Mouse (Mus musculus) myocyte (in vitro differentiated cells): ENCODE data around the gene Map2k2. TPM values are rescaled to one million over a fixed set of nuclear protein-coding genes. Genes with fewer than 3 reads are reported as not detected.

ENCODE experiments used
- H3K27me3 ChIP-seq: one replicate; pipeline ENCODE4 v1.6.1; 2011; ENCODE audit not compliant: control insufficient read depth, insufficient read depth, insufficient read length
- H3K36me3 ChIP-seq: one replicate; pipeline ENCODE4 v1.6.1; 2011; ENCODE audit not compliant: control insufficient read depth, insufficient read depth
- H3K4me2 ChIP-seq: one replicate; pipeline ENCODE4 v1.6.1; 2011; ENCODE audit warnings: low read depth, control low read depth
- H3K4me3 ChIP-seq: one replicate; pipeline ENCODE4 v1.5.1; 2011; ENCODE audit warnings: mild to moderate bottlenecking, control low read depth, moderate library complexity
- H3K79me2 ChIP-seq: one replicate; pipeline ENCODE4 v1.6.1; 2011; ENCODE audit not compliant: control insufficient read depth, insufficient read depth
- H3ac ChIP-seq: one replicate; pipeline ENCODE4 v1.6.1; 2011; ENCODE audit not compliant: control insufficient read depth, insufficient read length
- CEBPB ChIP-seq: IDR thresholded peaks from 2 replicates; pipeline ENCODE4 v1.6.1; 2011; ENCODE audit warnings: mild to moderate bottlenecking, moderate library complexity; ENCODE audit not compliant: poor library complexity, insufficient read depth, severe bottlenecking
- E2F4 ChIP-seq: IDR thresholded peaks from one replicate; pipeline ENCODE4 v1.6.1; 2011; ENCODE audit warnings: mild to moderate bottlenecking, control low read depth, moderate library complexity; ENCODE audit not compliant: insufficient read depth
- MAX ChIP-seq: IDR thresholded peaks from one replicate; pipeline ENCODE4 v1.6.1; 2011; ENCODE audit warnings: low read depth, mild to moderate bottlenecking, control low read depth
- MYOD1 ChIP-seq, 3 experiments: IDR thresholded peaks; one replicate each; pipeline ENCODE4 v1.6.1; 2011; ENCODE audit warnings: control low read depth in 2 of 3, low read depth in 2 of 3, mild to moderate bottlenecking in 2 of 3, moderate library complexity in 1 of 3; ENCODE audit not compliant: insufficient read length in 2 of 3, control insufficient read depth in 1 of 3
- MYOG ChIP-seq, 3 experiments: IDR thresholded peaks; one replicate each; pipeline ENCODE4 v1.6.1; 2011; ENCODE audit warnings: control low read depth in 2 of 3, low read depth in 2 of 3, mild to moderate bottlenecking in 2 of 3; ENCODE audit not compliant: insufficient read length in 2 of 3, control insufficient read depth in 1 of 3, insufficient read depth in 1 of 3
- POLR2A ChIP-seq: IDR thresholded peaks from one replicate; pipeline ENCODE4 v1.6.1; 2011; ENCODE audit warnings: low read depth, mild to moderate bottlenecking, control low read depth, moderate library complexity; ENCODE audit not compliant: insufficient read length
- POLR2AphosphoS2 ChIP-seq: IDR thresholded peaks from one replicate; pipeline ENCODE4 v1.6.1; 2011; ENCODE audit warnings: low read depth, control low read depth; ENCODE audit not compliant: insufficient read length
- REST ChIP-seq: IDR thresholded peaks from one replicate; pipeline ENCODE4 v1.6.1; 2011; ENCODE audit warnings: mild to moderate bottlenecking, control low read depth, moderate library complexity; ENCODE audit not compliant: insufficient read depth, insufficient read length
- SRF ChIP-seq: IDR thresholded peaks from one replicate; pipeline ENCODE4 v1.6.1; 2011; ENCODE audit warnings: low read depth; ENCODE audit not compliant: control insufficient read depth, insufficient read length
- TCF12 ChIP-seq: IDR thresholded peaks from one replicate; pipeline ENCODE4 v1.6.1; 2011; ENCODE audit warnings: mild to moderate bottlenecking, control low read depth; ENCODE audit not compliant: poor library complexity, insufficient read depth, severe bottlenecking
- TCF3 ChIP-seq: IDR thresholded peaks from one replicate; pipeline ENCODE4 v1.6.1; 2011; ENCODE audit warnings: low read depth, control low read depth; ENCODE audit not compliant: insufficient read length
- USF1 ChIP-seq: IDR thresholded peaks from one replicate; pipeline ENCODE4 v1.6.1; 2011; ENCODE audit warnings: low read depth, mild to moderate bottlenecking, control low read depth, moderate library complexity
- polyA plus RNA-seq: library from polyadenylated mRNA; unstranded; fragments of >200 nt; fragmentation: generic; extraction: Trizol; gene quantifications from one replicate; pipeline ENCODE4 v1.2.1, GENCODE M21; 2012; ENCODE audit warnings: missing spikeins

Gene Map2k2
- polyA plus RNA-seq, 1 experiment, result 126 TPM

- Histone ChIP-seq H3K27me3 (peaks cover 10% of the 10 kb centered on the region), H3ac (no peak overlapping the region), H3K4me3 (no peak overlapping the region), H3K36me3 (peaks cover 2% of the 10 kb centered on the region), H3K79me2 (peaks cover 14% of the 10 kb centered on the region), H3K4me2 (no peak overlapping the region)
- TF ChIP-seq CEBPB, result no peak
- no peak for TF ChIP-seq TCF3
- TF ChIP-seq POLR2AphosphoS2, result no peak
- no peak for TF ChIP-seq E2F4
- no peak for TF ChIP-seq USF1
- no peak for TF ChIP-seq SRF
- no peak for TF ChIP-seq TCF12
- no peak for TF ChIP-seq POLR2A
- TF ChIP-seq MAX, result no peak
- no peak for TF ChIP-seq REST
- no peak for TF ChIP-seq MYOG (IDR thresholded peaks at IDR 0.05; ENCODE audit: control insufficient read depth in 1 of 3, insufficient read depth in 1 of 3, insufficient read length in 2 of 3, low read depth in 2 of 3)
- TF ChIP-seq MYOD1 (IDR thresholded peaks at IDR 0.05; ENCODE audit: control insufficient read depth in 1 of 3, insufficient read length in 2 of 3, low read depth in 2 of 3), result no peak
Observed at GRCm38 (mm10) chr10:81068706-81069105, 37.0 kb upstream of the Map2k2 start.

DNA sequence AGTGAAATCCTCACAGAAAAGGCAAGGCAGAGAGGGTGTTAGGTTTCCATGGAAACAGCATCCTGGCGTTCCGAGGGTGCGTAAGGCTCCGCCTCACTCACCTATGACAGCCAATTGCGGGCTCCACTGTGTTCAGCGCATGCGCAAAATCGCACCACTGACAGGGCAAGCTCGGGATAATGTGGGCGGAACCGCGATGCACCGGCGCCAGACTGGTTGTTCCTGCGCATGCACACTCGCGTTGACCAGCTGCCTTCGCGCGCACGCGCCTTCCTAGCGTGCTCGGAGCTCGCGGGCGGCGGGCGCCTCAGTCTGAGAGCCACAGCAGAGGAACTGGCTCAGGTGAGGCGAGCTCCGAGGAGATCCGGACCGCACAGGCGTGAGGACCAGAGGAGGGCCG lies 35.9 kb upstream of the Map2k2 start, which contains the start of gene Thop1:
Gene Thop1 (plus strand): TSS at position 200 of the 400 bp plus-strand sequence.
- H3K4me2 ChIP-seq, result peak within 1 kb of the TSS; percentile 96
- H3K4me3 ChIP-seq, result peak within 1 kb of the TSS; percentile 30
- H3ac ChIP-seq, result peak within 1 kb of the TSS; percentile 9
- peaks cover 10% of the 10 kb centered on the region for H3K27me3 ChIP-seq
- peaks cover 14% of the 10 kb centered on the region for H3K79me2 ChIP-seq
- TF ChIP-seq SRF (peak; percentile 47), MYOD1 (IDR thresholded peaks at IDR 0.05; ENCODE audit: control insufficient read depth in 1 of 3, insufficient read length in 2 of 3, low read depth in 2 of 3) (peak in 2 of 3 experiments; percentile 36 to 65), REST (no peak), POLR2A (peak; percentile 93), E2F4 (peak; percentile 24), MYOG (IDR thresholded peaks at IDR 0.05; ENCODE audit: control insufficient read depth in 1 of 3, insufficient read depth in 1 of 3, insufficient read length in 2 of 3, low read depth in 2 of 3) (peak in 1 of 3 experiments; percentile 62), TCF3 (no peak), POLR2AphosphoS2 (peak; percentile 82)
- H3K36me3 ChIP-seq, result peaks cover 4% of the 10 kb centered on the region

GRCm38 (mm10) chr10:81072290-81072689 lies 33.4 kb upstream of the Map2k2 start:
- Histone ChIP-seq H3ac (no peak overlapping the region), H3K36me3 (peaks cover 4% of the 10 kb centered on the region), H3K4me3 (no peak overlapping the region), H3K79me2 (peaks cover 14% of the 10 kb centered on the region), H3K27me3 (peaks cover 5% of the 10 kb centered on the region), H3K4me2 (peak overlapping the region; percentile 96)
- TF ChIP-seq TCF3 (peak; percentile 96), POLR2AphosphoS2 (no peak), MYOD1 (IDR thresholded peaks at IDR 0.05; ENCODE audit: control insufficient read depth in 1 of 3, insufficient read length in 2 of 3, low read depth in 2 of 3) (peak; percentile 88 to 99 (median 94)), REST (no peak), TCF12 (peak; percentile 72), MYOG (IDR thresholded peaks at IDR 0.05; ENCODE audit: control insufficient read depth in 1 of 3, insufficient read depth in 1 of 3, insufficient read length in 2 of 3, low read depth in 2 of 3) (peak; percentile 76 to 100 (median 98))

DNA sequence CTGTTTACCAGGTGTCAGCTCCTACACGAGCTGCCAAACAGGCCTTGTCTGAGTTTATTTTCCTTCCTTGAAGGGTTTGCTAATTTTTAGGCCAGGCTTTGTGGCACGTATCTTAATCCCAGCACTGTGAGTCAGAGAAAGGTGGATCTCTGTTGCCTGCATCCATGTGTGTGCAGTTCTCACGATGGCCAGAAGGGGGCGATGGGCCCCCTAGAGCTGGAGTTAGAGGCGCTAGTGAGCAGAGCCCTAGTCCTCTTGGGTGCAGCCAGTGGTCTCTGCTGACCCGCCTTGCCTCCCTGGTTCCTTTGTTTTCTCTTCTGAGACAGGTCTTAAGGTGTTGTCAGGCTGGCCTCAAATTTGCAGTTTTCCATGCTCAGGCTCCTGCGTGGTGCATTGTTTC lies 32.3 kb upstream of the Map2k2 start:
- peaks cover 4% of the 10 kb centered on the region for H3K36me3 ChIP-seq
- no peaks in the 10 kb centered on the region for H3K27me3 ChIP-seq
- no peak overlapping the region for H3K4me3 ChIP-seq
- peaks cover 14% of the 10 kb centered on the region for H3K79me2 ChIP-seq
- TF ChIP-seq TCF3 (no peak), REST (no peak)
- no peak overlapping the region for H3ac ChIP-seq
- H3K4me2 ChIP-seq, result no peak overlapping the region

GRCm38 (mm10) chr10:81075734-81076133 lies 30.0 kb upstream of the Map2k2 start:
- no peaks in the 10 kb centered on the region for H3K27me3 ChIP-seq
- no peak for TF ChIP-seq POLR2AphosphoS2
- no peak for TF ChIP-seq TCF12
- no peak for TF ChIP-seq MYOD1 (IDR thresholded peaks at IDR 0.05; ENCODE audit: control insufficient read depth in 1 of 3, insufficient read length in 2 of 3, low read depth in 2 of 3)
- no peak for TF ChIP-seq POLR2A
- TF ChIP-seq SRF, result no peak
- no peak for TF ChIP-seq CEBPB
- no peak for TF ChIP-seq E2F4
- no peak for TF ChIP-seq TCF3
- TF ChIP-seq REST, result no peak
- no peak for TF ChIP-seq MYOG (IDR thresholded peaks at IDR 0.05; ENCODE audit: control insufficient read depth in 1 of 3, insufficient read depth in 1 of 3, insufficient read length in 2 of 3, low read depth in 2 of 3)
- TF ChIP-seq MAX, result no peak
- no peak for TF ChIP-seq USF1
- H3K4me2 ChIP-seq, result no peak overlapping the region
- peaks cover 4% of the 10 kb centered on the region for H3K36me3 ChIP-seq
- H3K79me2 ChIP-seq, result peaks cover 8% of the 10 kb centered on the region
- no peak overlapping the region for H3ac ChIP-seq
- no peak overlapping the region for H3K4me3 ChIP-seq
